7 mouse cellular contexts compared by ENCODE assay signal in genomic region chr12:78911707-78912417, GRCm38 (mm10). TPM values are rescaled to one million over a fixed set of nuclear protein-coding genes. Genes with fewer than 3 reads are reported as not detected.
DNase-seq lines count a peak whose midpoint lies in the region; ATAC-seq and TF ChIP-seq lines count a peak whose summit lies in the region.

No protein-coding gene starts in this region.

- H3K4me2 ChIP-seq in intestine, embryonic 14.5 days (ENCODE audit: low read length) = peak overlapping the region; percentile 78
- H3K4me2 ChIP-seq in liver, postnatal 0 days (ENCODE audit: low read depth, low read length) = peak overlapping the region; percentile 78
- peak overlapping the region; percentile 60 for H3K4me2 ChIP-seq in neural tube, embryonic 12.5 days (replicated peaks)

- no peak for TF ChIP-seq CTCF in liver, postnatal 0 days (IDR thresholded peaks at IDR 0.05; ENCODE audit: low read depth)

- H3K4me3 ChIP-seq in intestine, embryonic 14.5 days (ENCODE audit: low read depth, low read length) = peak overlapping the region; percentile 36
- H3K4me3 ChIP-seq in liver, postnatal 0 days (ENCODE audit: low read depth, low read length) = peak overlapping the region; percentile 54
- H3K4me3 ChIP-seq in neural tube, embryonic 12.5 days = peak overlapping the region; percentile 20

- WGBS in intestine, embryonic 14.5 days = 1% methylated on average over 37 of the region's 37 CpGs
- 2% methylated on average over 37 of the region's 37 CpGs for WGBS in liver, postnatal 0 days (ENCODE audit: insufficient replicate concordance)
- 1% methylated on average over 37 of the region's 37 CpGs for WGBS in neural tube, embryonic 12.5 days

- no peak for TF ChIP-seq EP300 in liver, postnatal 0 days (IDR thresholded peaks at IDR 0.05; ENCODE audit: low read depth)

- peaks cover 10% of the 10 kb centered on the region; the same call in 1 of the 2 replicates for H3K4me1 ChIP-seq in intestine, embryonic 14.5 days (replicated peaks; ENCODE audit: control insufficient read depth, insufficient read depth, low read length)
- peaks cover 22% of the 10 kb centered on the region for H3K4me1 ChIP-seq in liver, postnatal 0 days (ENCODE audit: insufficient read depth)
- H3K4me1 ChIP-seq in neural tube, embryonic 12.5 days = peaks cover 11% of the 10 kb centered on the region

- peak overlapping the region; percentile 29 for H3K9ac ChIP-seq in intestine, embryonic 14.5 days (ENCODE audit: low read length)
- peak overlapping the region; percentile 70 for H3K9ac ChIP-seq in liver, postnatal 0 days (replicated peaks)
- H3K9ac ChIP-seq in neural tube, embryonic 12.5 days = peak overlapping the region; percentile 26; the same call in 1 of the 2 replicates

- DNase-seq in NIH3T3 (ENCODE audit: low read depth) = peak; percentile 59
- peak; percentile 79 for DNase-seq in intestine, embryonic 14.5 days (ENCODE audit: low spot score)
- peak; percentile 77 for DNase-seq in liver, postnatal 0 days
- DNase-seq in cerebellum, postnatal 14 days = no peak

- no peak overlapping the region for H3K27ac ChIP-seq in intestine, embryonic 14.5 days (ENCODE audit: low read depth)
- H3K27ac ChIP-seq in liver, postnatal 0 days (ENCODE audit: low read depth) = peak overlapping the region; percentile 91
- no peak overlapping the region for H3K27ac ChIP-seq in neural tube, embryonic 12.5 days

- peaks cover 36% of the 10 kb centered on the region for H3K27me3 ChIP-seq in intestine, embryonic 14.5 days (replicated peaks; ENCODE audit: control insufficient read depth, insufficient read depth, low read length)
- H3K27me3 ChIP-seq in liver, postnatal 0 days (ENCODE audit: insufficient read depth, low read length) = peaks cover 23% of the 10 kb centered on the region
- H3K27me3 ChIP-seq in neural tube, embryonic 12.5 days (replicated peaks) = peaks cover 54% of the 10 kb centered on the region

- H3K36me3 ChIP-seq in intestine, embryonic 14.5 days (ENCODE audit: control insufficient read depth, insufficient read depth, low read length) = no peaks in the 10 kb centered on the region
- H3K36me3 ChIP-seq in liver, postnatal 0 days (replicated peaks; ENCODE audit: insufficient read depth, low read length) = no peaks in the 10 kb centered on the region
- H3K36me3 ChIP-seq in neural tube, embryonic 12.5 days = no peaks in the 10 kb centered on the region

- ATAC-seq in common myeloid progenitor, adult 5-6 weeks (replicated peaks; ENCODE audit: low read depth, poor library complexity, severe bottlenecking) = peak; percentile 39
- ATAC-seq in granulocyte monocyte progenitor cell, adult 5-6 weeks (replicated peaks; ENCODE audit: poor library complexity, severe bottlenecking) = peak; percentile 36
- 0 out of 2 replicates have a peak, but pooled peaks have one; percentile 32 for ATAC-seq in intestine, embryonic 14.5 days (replicated peaks; ENCODE audit: low FRiP score, low TSS enrichment, low read depth)
- ATAC-seq in liver, postnatal 0 days = peak; percentile 77
- no peak for ATAC-seq in neural tube, embryonic 12.5 days (ENCODE audit: low FRiP score, low read depth)

- no peaks in the 10 kb centered on the region for H3K9me3 ChIP-seq in intestine, embryonic 14.5 days (ENCODE audit: control insufficient read depth, low read length)
- peaks cover 7% of the 10 kb centered on the region for H3K9me3 ChIP-seq in liver, postnatal 0 days (ENCODE audit: low read length)
- H3K9me3 ChIP-seq in neural tube, embryonic 12.5 days = no peaks in the 10 kb centered on the region

RNA-seq across cellular contexts. Expression of gene Plek2, which starts 5.1 kb away (rescaled TPM):
- not detected in 2 replicates for total RNA-seq in common myeloid progenitor, adult 5-6 weeks (2017)
- total RNA-seq in granulocyte monocyte progenitor cell, adult 5-6 weeks (2014; fragmentation: Nextera tagmentation) = not detected in 2 replicates
- 0.10 TPM in 1 of 2 replicates, not detected in the other for total RNA-seq in granulocyte monocyte progenitor cell, adult 5-6 weeks (2017)
- 13.6 and 16.2 TPM in 2 replicates for polyA plus RNA-seq in intestine, embryonic 14.5 days (2014; fragmentation: Nextera tagmentation; extraction: Ambion mirVana)
- 11.9 and 20.6 TPM in 2 replicates for polyA plus RNA-seq in liver, postnatal 0 days (2015; fragmentation: Nextera tagmentation; extraction: Ambion mirVana)
- 1.7 and 2.2 TPM in 2 replicates for polyA plus RNA-seq in neural tube, embryonic 12.5 days (2016; fragmentation: Nextera tagmentation; extraction: Ambion mirVana)

RNA-seq across cellular contexts. Expression of gene Eif2s1, which starts 50.2 kb away (rescaled TPM):
- 123 and 125 TPM in 2 replicates for total RNA-seq in common myeloid progenitor, adult 5-6 weeks (2017)
- total RNA-seq in granulocyte monocyte progenitor cell, adult 5-6 weeks (2014; fragmentation: Nextera tagmentation) = 95.3 and 112 TPM in 2 replicates
- total RNA-seq in granulocyte monocyte progenitor cell, adult 5-6 weeks (2017) = 130 and 136 TPM in 2 replicates
- 220 and 223 TPM in 2 replicates for polyA plus RNA-seq in intestine, embryonic 14.5 days (2014; fragmentation: Nextera tagmentation; extraction: Ambion mirVana)
- 83.0 and 88.8 TPM in 2 replicates for polyA plus RNA-seq in liver, postnatal 0 days (2015; fragmentation: Nextera tagmentation; extraction: Ambion mirVana)
- 174 and 183 TPM in 2 replicates for polyA plus RNA-seq in neural tube, embryonic 12.5 days (2016; fragmentation: Nextera tagmentation; extraction: Ambion mirVana)

RNA-seq across cellular contexts. Expression of gene Atp6v1d, which starts 50.4 kb away (rescaled TPM):
- 17.8 and 32.9 TPM in 2 replicates for total RNA-seq in common myeloid progenitor, adult 5-6 weeks (2017)
- 47.8 and 57.0 TPM in 2 replicates for total RNA-seq in granulocyte monocyte progenitor cell, adult 5-6 weeks (2014; fragmentation: Nextera tagmentation)
- 35.2 and 45.5 TPM in 2 replicates for total RNA-seq in granulocyte monocyte progenitor cell, adult 5-6 weeks (2017)
- polyA plus RNA-seq in intestine, embryonic 14.5 days (2014; fragmentation: Nextera tagmentation; extraction: Ambion mirVana) = 52.8 and 65.6 TPM in 2 replicates
- polyA plus RNA-seq in liver, postnatal 0 days (2015; fragmentation: Nextera tagmentation; extraction: Ambion mirVana) = 36.1 and 36.3 TPM in 2 replicates
- polyA plus RNA-seq in neural tube, embryonic 12.5 days (2016; fragmentation: Nextera tagmentation; extraction: Ambion mirVana) = 102 and 115 TPM in 2 replicates

Comparison
In these comparisons a context has a peak if more than half of its experiments do, and no peak if none do; other contexts are left out.
1. DNase-seq: peak in NIH3T3 (single experiment), intestine, embryonic 14.5 days (single experiment) and liver, postnatal 0 days (single experiment); none in cerebellum, postnatal 14 days (0 of 2).
2. Peak in every context shown above with its lines, with median percentiles within 50 percentile points of each other: H3K4me2 ChIP-seq, H3K4me3 ChIP-seq and H3K9ac ChIP-seq.